Mouse (Mus musculus): ENCODE data around the gene Siah2. TPM values are rescaled to one million over a fixed set of nuclear protein-coding genes. Genes with fewer than 3 reads are reported as not detected.
A peak's percentile ranks its signal among the peaks of the same experiment; 100 is the strongest.

Gene Siah2
- polyA plus RNA-seq, 1 experiment: 31.2 TPM

- Histone ChIP-seq H3K27me3 (ENCODE audit: control insufficient read depth, insufficient read depth, insufficient read length) (no peaks in the 10 kb centered on the region), H3K4me2 (ENCODE audit: low read depth) (no peak overlapping the region), H3K36me3 (ENCODE audit: control insufficient read depth, insufficient read depth) (no peaks in the 10 kb centered on the region), H3ac (ENCODE audit: control insufficient read depth, insufficient read length) (no peak overlapping the region), H3K4me3 (no peak overlapping the region), H3K79me2 (ENCODE audit: control insufficient read depth, insufficient read depth) (no peaks in the 10 kb centered on the region)
- no peak for TF ChIP-seq CEBPB (IDR thresholded peaks at IDR 0.05; ENCODE audit: insufficient read depth, poor library complexity, severe bottlenecking)
- TF ChIP-seq REST (IDR thresholded peaks at IDR 0.05; ENCODE audit: insufficient read depth, insufficient read length): no peak
- no peak for TF ChIP-seq POLR2A (IDR thresholded peaks at IDR 0.05; ENCODE audit: insufficient read length, low read depth)
- no peak for TF ChIP-seq TCF12 (IDR thresholded peaks at IDR 0.05; ENCODE audit: insufficient read depth, poor library complexity, severe bottlenecking)
- TF ChIP-seq TCF3 (IDR thresholded peaks at IDR 0.05; ENCODE audit: insufficient read length, low read depth): no peak
- no peak for TF ChIP-seq MAX (IDR thresholded peaks at IDR 0.05; ENCODE audit: low read depth)
- TF ChIP-seq MYOD1 (IDR thresholded peaks at IDR 0.05; ENCODE audit: control insufficient read depth in 1 of 3, insufficient read length in 2 of 3, low read depth in 2 of 3): no peak
- TF ChIP-seq USF1 (IDR thresholded peaks at IDR 0.05; ENCODE audit: low read depth): no peak
- TF ChIP-seq POLR2AphosphoS2 (IDR thresholded peaks at IDR 0.05; ENCODE audit: insufficient read length, low read depth): no peak
- no peak for TF ChIP-seq MYOG (IDR thresholded peaks at IDR 0.05; ENCODE audit: control insufficient read depth in 1 of 3, insufficient read depth in 1 of 3, insufficient read length in 2 of 3, low read depth in 2 of 3)
- TF ChIP-seq E2F4 (IDR thresholded peaks at IDR 0.05; ENCODE audit: insufficient read depth): no peak
- TF ChIP-seq SRF (IDR thresholded peaks at IDR 0.05; ENCODE audit: control insufficient read depth, insufficient read length, low read depth): no peak
These were observed 21.8 kb upstream of the Siah2 start for GRCm38 (mm10) chr3:58714034-58714433.

- Histone ChIP-seq H3K4me3 (no peak overlapping the region), H3K79me2 (ENCODE audit: control insufficient read depth, insufficient read depth) (no peaks in the 10 kb centered on the region), H3K4me2 (ENCODE audit: low read depth) (no peak overlapping the region), H3ac (ENCODE audit: control insufficient read depth, insufficient read length) (no peak overlapping the region), H3K27me3 (ENCODE audit: control insufficient read depth, insufficient read depth, insufficient read length) (no peaks in the 10 kb centered on the region), H3K36me3 (ENCODE audit: control insufficient read depth, insufficient read depth) (no peaks in the 10 kb centered on the region)
- no peak for TF ChIP-seq MYOG (IDR thresholded peaks at IDR 0.05; ENCODE audit: control insufficient read depth in 1 of 3, insufficient read depth in 1 of 3, insufficient read length in 2 of 3, low read depth in 2 of 3)
- no peak for TF ChIP-seq POLR2AphosphoS2 (IDR thresholded peaks at IDR 0.05; ENCODE audit: insufficient read length, low read depth)
- TF ChIP-seq TCF12 (IDR thresholded peaks at IDR 0.05; ENCODE audit: insufficient read depth, poor library complexity, severe bottlenecking): no peak
- TF ChIP-seq POLR2A (IDR thresholded peaks at IDR 0.05; ENCODE audit: insufficient read length, low read depth): no peak
- no peak for TF ChIP-seq USF1 (IDR thresholded peaks at IDR 0.05; ENCODE audit: low read depth)
- 0 out of 2 replicates have a peak, but pooled peaks have one; percentile 12 for TF ChIP-seq CEBPB (IDR thresholded peaks at IDR 0.05; ENCODE audit: insufficient read depth, poor library complexity, severe bottlenecking)
- no peak for TF ChIP-seq MAX (IDR thresholded peaks at IDR 0.05; ENCODE audit: low read depth)
- TF ChIP-seq REST (IDR thresholded peaks at IDR 0.05; ENCODE audit: insufficient read depth, insufficient read length): no peak
- TF ChIP-seq E2F4 (IDR thresholded peaks at IDR 0.05; ENCODE audit: insufficient read depth): no peak
- no peak for TF ChIP-seq SRF (IDR thresholded peaks at IDR 0.05; ENCODE audit: control insufficient read depth, insufficient read length, low read depth)
- TF ChIP-seq MYOD1 (IDR thresholded peaks at IDR 0.05; ENCODE audit: control insufficient read depth in 1 of 3, insufficient read length in 2 of 3, low read depth in 2 of 3): peak in 1 of 3 experiments; percentile 27
These were observed 21.0 kb upstream of the Siah2 start for GRCm38 (mm10) chr3:58713191-58713590.

- H3K36me3 ChIP-seq (ENCODE audit: control insufficient read depth, insufficient read depth): no peaks in the 10 kb centered on the region
- TF ChIP-seq TCF12 (IDR thresholded peaks at IDR 0.05; ENCODE audit: insufficient read depth, poor library complexity, severe bottlenecking): no peak
- TF ChIP-seq POLR2A (IDR thresholded peaks at IDR 0.05; ENCODE audit: insufficient read length, low read depth): no peak
- TF ChIP-seq MYOD1 (IDR thresholded peaks at IDR 0.05; ENCODE audit: control insufficient read depth in 1 of 3, insufficient read length in 2 of 3, low read depth in 2 of 3): no peak
- no peak for TF ChIP-seq MYOG (IDR thresholded peaks at IDR 0.05; ENCODE audit: control insufficient read depth in 1 of 3, insufficient read depth in 1 of 3, insufficient read length in 2 of 3, low read depth in 2 of 3)
- no peak for TF ChIP-seq USF1 (IDR thresholded peaks at IDR 0.05; ENCODE audit: low read depth)
- no peak for TF ChIP-seq REST (IDR thresholded peaks at IDR 0.05; ENCODE audit: insufficient read depth, insufficient read length)
- no peak for TF ChIP-seq MAX (IDR thresholded peaks at IDR 0.05; ENCODE audit: low read depth)
- no peak for TF ChIP-seq CEBPB (IDR thresholded peaks at IDR 0.05; ENCODE audit: insufficient read depth, poor library complexity, severe bottlenecking)
- H3K27me3 ChIP-seq (ENCODE audit: control insufficient read depth, insufficient read depth, insufficient read length): no peaks in the 10 kb centered on the region
- H3K4me2 ChIP-seq (ENCODE audit: low read depth): no peak overlapping the region
- H3ac ChIP-seq (ENCODE audit: control insufficient read depth, insufficient read length): no peak overlapping the region
- H3K79me2 ChIP-seq (ENCODE audit: control insufficient read depth, insufficient read depth): no peaks in the 10 kb centered on the region
- no peak overlapping the region for H3K4me3 ChIP-seq
These were observed 12.3 kb upstream of the Siah2 start for GRCm38 (mm10) chr3:58704547-58704946.

GRCm38 (mm10) chr3:58703748-58704147 is 11.5 kb upstream of the Siah2 start:
- Histone ChIP-seq H3K4me2 (ENCODE audit: low read depth) (no peak overlapping the region), H3ac (ENCODE audit: control insufficient read depth, insufficient read length) (no peak overlapping the region), H3K27me3 (ENCODE audit: control insufficient read depth, insufficient read depth, insufficient read length) (no peaks in the 10 kb centered on the region), H3K4me3 (no peak overlapping the region), H3K36me3 (ENCODE audit: control insufficient read depth, insufficient read depth) (no peaks in the 10 kb centered on the region), H3K79me2 (ENCODE audit: control insufficient read depth, insufficient read depth) (no peaks in the 10 kb centered on the region)
- TF ChIP-seq MYOG (IDR thresholded peaks at IDR 0.05; ENCODE audit: control insufficient read depth in 1 of 3, insufficient read depth in 1 of 3, insufficient read length in 2 of 3, low read depth in 2 of 3) (no peak), E2F4 (IDR thresholded peaks at IDR 0.05; ENCODE audit: insufficient read depth) (no peak), TCF12 (IDR thresholded peaks at IDR 0.05; ENCODE audit: insufficient read depth, poor library complexity, severe bottlenecking) (no peak), MAX (IDR thresholded peaks at IDR 0.05; ENCODE audit: low read depth) (no peak), SRF (IDR thresholded peaks at IDR 0.05; ENCODE audit: control insufficient read depth, insufficient read length, low read depth) (no peak), MYOD1 (IDR thresholded peaks at IDR 0.05; ENCODE audit: control insufficient read depth in 1 of 3, insufficient read length in 2 of 3, low read depth in 2 of 3) (no peak), TCF3 (IDR thresholded peaks at IDR 0.05; ENCODE audit: insufficient read length, low read depth) (no peak), USF1 (IDR thresholded peaks at IDR 0.05; ENCODE audit: low read depth) (no peak), CEBPB (IDR thresholded peaks at IDR 0.05; ENCODE audit: insufficient read depth, poor library complexity, severe bottlenecking) (no peak), POLR2A (IDR thresholded peaks at IDR 0.05; ENCODE audit: insufficient read length, low read depth) (no peak), REST (IDR thresholded peaks at IDR 0.05; ENCODE audit: insufficient read depth, insufficient read length) (no peak), POLR2AphosphoS2 (IDR thresholded peaks at IDR 0.05; ENCODE audit: insufficient read length, low read depth) (no peak)

Measured in myocyte (in vitro differentiated cells).